23 mouse cellular contexts compared by ENCODE assay signal in the genomic region with DNA sequence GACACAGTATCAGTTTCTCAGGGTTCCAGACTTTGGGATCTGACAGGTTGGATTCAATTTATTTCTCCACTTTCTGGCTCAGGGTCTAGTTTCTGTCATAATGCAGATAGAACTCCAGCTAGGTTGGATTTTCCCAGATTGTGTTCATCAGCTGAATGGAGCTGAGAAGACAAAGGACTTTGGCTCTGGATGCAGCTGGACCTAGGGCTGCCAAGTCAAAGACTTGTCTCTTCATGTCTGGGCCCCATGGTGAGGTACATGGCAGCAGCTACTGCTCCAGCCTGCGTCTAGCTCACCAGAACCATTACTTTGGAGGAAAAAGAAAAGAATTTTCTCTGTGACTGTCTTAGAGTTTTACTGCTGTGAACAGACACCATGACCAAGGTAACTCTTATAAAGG. TPM values are rescaled to one million over a fixed set of nuclear protein-coding genes. Genes with fewer than 3 reads are reported as not detected.
DNase-seq lines count a peak whose midpoint lies in the region; ATAC-seq and TF ChIP-seq lines count a peak whose summit lies in the region.
"Had no signal": no experiment of that assay in that cellular context is flagged by ENCODE, and none has a peak within 500 bp of the region (broad histone marks: within the 10 kb centered on the region; RNA-seq: fewer than 3 reads in every experiment).

No protein-coding gene starts in this region.

- 61% methylated on average over 1 of the region's 1 CpGs for WGBS in hindbrain, postnatal 0 days
- 93% methylated on average over 1 of the region's 1 CpGs for WGBS in hindbrain, embryonic 13.5 days

- H3K4me2 ChIP-seq in hindbrain, postnatal 0 days (ENCODE audit: low read depth, low read length) = no peak overlapping the region
- H3K4me2 ChIP-seq in hindbrain, embryonic 13.5 days = no peak overlapping the region

- no peak overlapping the region for H3K27ac ChIP-seq in hindbrain, postnatal 0 days
- H3K27ac ChIP-seq in hindbrain, embryonic 13.5 days = no peak overlapping the region

- H3K27me3 ChIP-seq in hindbrain, postnatal 0 days (ENCODE audit: insufficient read depth, low read length) = no peaks in the 10 kb centered on the region
- no peaks in the 10 kb centered on the region for H3K27me3 ChIP-seq in hindbrain, embryonic 13.5 days
- H3K27me3 ChIP-seq: CH12.LX, Patski had no signal

- ATAC-seq in hindbrain, postnatal 0 days = no peak
- no peak for ATAC-seq in hindbrain, embryonic 13.5 days (ENCODE audit: low FRiP score)
- ATAC-seq: activated CD4-positive, CD25-positive, alpha-beta regulatory T cell, adult 4 months; CD4-positive, CD25-positive, alpha-beta regulatory T cell, adult 4 months; Patski had no signal

- no peak overlapping the region for H3K9ac ChIP-seq in hindbrain, postnatal 0 days (replicated peaks; ENCODE audit: low read length)
- H3K9ac ChIP-seq in hindbrain, embryonic 13.5 days = no peak overlapping the region

- peaks cover 9% of the 10 kb centered on the region; the same call in 1 of the 2 replicates for H3K36me3 ChIP-seq in hindbrain, postnatal 0 days (ENCODE audit: insufficient read depth, low read length)
- H3K36me3 ChIP-seq in hindbrain, embryonic 13.5 days = peaks cover 64% of the 10 kb centered on the region
- H3K36me3 ChIP-seq: G1E had no signal

- H3K4me3 ChIP-seq in hindbrain, postnatal 0 days (ENCODE audit: low read length) = no peak overlapping the region
- no peak overlapping the region for H3K4me3 ChIP-seq in hindbrain, embryonic 13.5 days

- no peaks in the 10 kb centered on the region for H3K4me1 ChIP-seq in hindbrain, postnatal 0 days (ENCODE audit: insufficient read depth, low read length)
- peaks cover 23% of the 10 kb centered on the region for H3K4me1 ChIP-seq in hindbrain, embryonic 13.5 days (replicated peaks)

- H3K9me3 ChIP-seq in hindbrain, postnatal 0 days (ENCODE audit: low read length) = no peaks in the 10 kb centered on the region
- no peaks in the 10 kb centered on the region for H3K9me3 ChIP-seq in hindbrain, embryonic 13.5 days
- H3K9me3 ChIP-seq: G1E had no signal

- no peak for TF ChIP-seq CTCF in hindbrain, postnatal 0 days (IDR thresholded peaks at IDR 0.05; ENCODE audit: low read depth)

- intact Hi-C loops in heart, postnatal 10 days (cut with DNase I) = no loop called here
- intact Hi-C loops in left cerebral cortex, postnatal 4 days (cut with DNase I) = no loop called here
- intact Hi-C loops in left cerebral cortex, postnatal 36 days (cut with DNase I) = no loop called here

- DNase-seq in heart, postnatal 4 days = peak; percentile 7
- DNase-seq in heart, postnatal 10 days = no peak
- DNase-seq in hindbrain, postnatal 0 days (ENCODE audit: low spot score) = peak; percentile 31
- DNase-seq in left cerebral cortex, postnatal 4 days = peak; percentile 27
- DNase-seq in left cerebral cortex, postnatal 36 days (ENCODE audit: low spot score in 2 of 2) = no peak
- peak; percentile 74 for DNase-seq in Muller cell, postnatal 12 days (ENCODE audit: inconsistent ontology term)
- DNase-seq in lung, postnatal 36 days = no peak
- DNase-seq: adrenal gland, adult 2 months; adrenal gland, adult 8-10 months; adrenal gland, postnatal 10 days; adrenal gland, postnatal 14 days; adrenal gland, postnatal 25 days; adrenal gland, postnatal 36 days; B cell, adult 2 months; cerebellum, adult 11 months; cerebellum, adult 11-12 months; cerebellum, adult 18-20 months had no signal

RNA-seq across cellular contexts. Expression of a gene that starts 28.5 kb away (rescaled TPM):
- 10 to 100 TPM; 30.1 to 31.0 TPM for total RNA-seq in heart, postnatal 4 days (2021)
- total RNA-seq in heart, postnatal 10 days (2021) = 10 to 100 TPM; 27.6 to 29.6 TPM
- 32.2 and 37.4 TPM in 2 replicates for total RNA-seq in hindbrain, postnatal 0 days (2014; rRNA removed)
- polyA plus RNA-seq in hindbrain, postnatal 0 days (2015; fragmentation: Nextera tagmentation; extraction: Ambion mirVana) = 6.7 and 7.4 TPM in 2 replicates
- 21.3 and 23.1 TPM in 2 replicates for polyA plus RNA-seq in hindbrain, embryonic 13.5 days (2015; fragmentation: Nextera tagmentation; extraction: Ambion mirVana)
- total RNA-seq in left cerebral cortex, postnatal 4 days (2021) = 10 to 100 TPM; 43.8 to 48.2 TPM
- 10 to 100 TPM; 10.8 to 13.3 TPM for total RNA-seq in left cerebral cortex, postnatal 36 days (2021)
- polyA plus RNA-seq: G1E had no signal

Comparison
In these comparisons a context has a peak if more than half of its experiments do, and no peak if none do; other contexts are left out.
1. DNase-seq: peak in heart, postnatal 4 days (single experiment), hindbrain, postnatal 0 days (single experiment), left cerebral cortex, postnatal 4 days (single experiment) and Muller cell, postnatal 12 days (single experiment); none in heart, postnatal 10 days (0 of 2), left cerebral cortex, postnatal 36 days (0 of 2) and lung, postnatal 36 days (single experiment).